Mouse (Mus musculus) ES-E14 (cell line): ENCODE results near the gene Ctrc. TPM values are rescaled to one million over a fixed set of nuclear protein-coding genes. Genes with fewer than 3 reads are reported as not detected.

Experiments
- DNase-seq: peaks from one replicate; pipeline ENCODE4 v3.0.0-alpha.2; 2013; ENCODE audit warnings: low read depth, low spot score
- H3K27ac ChIP-seq: 2 replicates; pipeline ENCODE4 v1.5.1; 2012; ENCODE audit warnings: low read depth, mild to moderate bottlenecking, low read length, moderate library complexity, mixed read lengths; ENCODE audit not compliant: poor library complexity, insufficient read depth, severe bottlenecking
- H3K36me3 ChIP-seq: 2 replicates; pipeline ENCODE4 v1.6.1; 2012; ENCODE audit warnings: mild to moderate bottlenecking, low read length, moderate library complexity, mixed read lengths; ENCODE audit not compliant: control insufficient read depth, poor library complexity, insufficient read depth, severe bottlenecking
- H3K4me1 ChIP-seq, 2 experiments: fragments of 150-350 bp in 1 of 2; sonication (generic) in 1 of 2; 2 replicates each; pipeline ENCODE4 v1.6.1; 2012; ENCODE audit warnings: low read length in 2 of 2, mild to moderate bottlenecking in 1 of 2, mixed read lengths in 1 of 2; ENCODE audit not compliant: control insufficient read depth in 2 of 2, insufficient read depth in 2 of 2, poor library complexity in 1 of 2
- H3K4me3 ChIP-seq, 2 experiments: fragments of 150-350 bp in 1 of 2; sonication (generic) in 1 of 2; 2 replicates each; pipeline ENCODE4 v1.5.1; 2012; ENCODE audit warnings: low read length in 2 of 2, low read depth in 1 of 2, mild to moderate bottlenecking in 1 of 2, mixed read lengths in 1 of 2; ENCODE audit not compliant: insufficient read depth in 1 of 2, poor library complexity in 1 of 2, severe bottlenecking in 1 of 2
- H3K9ac ChIP-seq: 2 replicates; pipeline ENCODE4 v1.6.1; 2012; ENCODE audit warnings: low read depth, mild to moderate bottlenecking, low read length, mixed read lengths; ENCODE audit not compliant: poor library complexity, insufficient read depth, severe bottlenecking
- H3K9me3 ChIP-seq: fragments of 150-350 bp; sonication (generic); 2 replicates; pipeline ENCODE4 v1.6.1; 2012; ENCODE audit warnings: low read depth, mild to moderate bottlenecking, low read length; ENCODE audit not compliant: control insufficient read depth, insufficient read depth
- CHD2 ChIP-seq: IDR thresholded peaks from 2 replicates; pipeline ENCODE4 v1.6.1; 2014; ENCODE audit warnings: mild to moderate bottlenecking, low read depth, low read length, inconsistent platforms
- HCFC1 ChIP-seq: IDR thresholded peaks from 2 replicates; pipeline ENCODE4 v1.6.1; 2012; ENCODE audit warnings: low read length, inconsistent platforms, borderline replicate concordance; ENCODE audit not compliant: insufficient read depth
- MAFK ChIP-seq: IDR thresholded peaks from 2 replicates; pipeline ENCODE4 v1.6.1; 2014; ENCODE audit warnings: mild to moderate bottlenecking, low read depth, low read length, inconsistent platforms; ENCODE audit not compliant: insufficient read depth
- ZC3H11A ChIP-seq: IDR thresholded peaks from 2 replicates; pipeline ENCODE4 v1.6.1; 2012; ENCODE audit warnings: low read depth, mild to moderate bottlenecking, inconsistent platforms, low read length, borderline replicate concordance
- ZNF384 ChIP-seq: IDR thresholded peaks from 2 replicates; pipeline ENCODE4 v1.6.1; 2012; ENCODE audit warnings: low read depth, low read length, inconsistent platforms
- in situ Hi-C, 2 experiments: fragments of 600-800 bp; cut with MboI; formaldehyde crosslinking; loops; one replicate each; pipeline ENCODE4 v1.15.1; 2025; ENCODE audit warnings: low sequenced_read_pairs in 2 of 2, inconsistent platforms in 1 of 2; ENCODE audit not compliant: unreplicated experiment in 2 of 2
- total RNA-seq: library from RNA; depleted of rRNA; stranded (reverse); fragments of 300-350 nt; gene quantifications from 2 replicates; pipeline ENCODE4 v1.2.3, GENCODE M21; 2012

Gene Ctrc
- total RNA-seq, 1 experiment: not detected

- H3K36me3 ChIP-seq: no peaks in the 10 kb centered on the region; the same call in 1 of the 2 replicates
- no peak for DNase-seq
- no peak overlapping the region for H3K27ac ChIP-seq
- H3K4me1 ChIP-seq: peaks cover 0 to 6% of the 10 kb centered on the region in 2 experiments; a peak in 2 of 4 replicates
- H3K9me3 ChIP-seq: no peaks in the 10 kb centered on the region
- in situ Hi-C loops: no loop called here
- no peak for TF ChIP-seq CHD2
- no peak for TF ChIP-seq ZNF384
- no peak for TF ChIP-seq HCFC1
- TF ChIP-seq MAFK: no peak
- no peak for TF ChIP-seq ZC3H11A
- no peak overlapping the region for H3K4me3 ChIP-seq
- no peak overlapping the region for H3K9ac ChIP-seq
Measured at GRCm38 (mm10) chr4:141816776-141817655, 29.1 kb downstream of the Ctrc start.

GRCm38 (mm10) chr4:141816267-141816666 lies 29.9 kb downstream of the Ctrc start:
- Histone ChIP-seq H3K36me3 (peaks cover 3% of the 10 kb centered on the region; the same call in 1 of the 2 replicates), H3K9me3 (no peaks in the 10 kb centered on the region), H3K27ac (no peak overlapping the region), H3K9ac (no peak overlapping the region), H3K4me3 (no peak overlapping the region), H3K4me1 (peaks cover 0 to 6% of the 10 kb centered on the region in 2 experiments; a peak in 2 of 4 replicates)
- TF ChIP-seq ZC3H11A (no peak), MAFK (no peak), CHD2 (no peak), ZNF384 (no peak), HCFC1 (no peak)
- in situ Hi-C loops: no loop called here
- no peak for DNase-seq

- no peaks in the 10 kb centered on the region for H3K9me3 ChIP-seq
- no peak overlapping the region for H3K4me3 ChIP-seq
- peaks cover 17% of the 10 kb centered on the region; the same call in 1 of the 2 replicates for H3K36me3 ChIP-seq
- H3K27ac ChIP-seq: no peak overlapping the region
- H3K9ac ChIP-seq: no peak overlapping the region
- in situ Hi-C loops: no loop called here
- no peak for TF ChIP-seq CHD2
- no peak for TF ChIP-seq MAFK
- TF ChIP-seq ZC3H11A: no peak
- no peaks in the 10 kb centered on the region for H3K4me1 ChIP-seq
- no peak for DNase-seq
Measured at GRCm38 (mm10) chr4:141811375-141811774, 34.8 kb downstream of the Ctrc start.

- Histone ChIP-seq H3K4me3 (no peak overlapping the region), H3K4me1 (no peaks in the 10 kb centered on the region), H3K36me3 (peaks cover 19% of the 10 kb centered on the region; the same call in 1 of the 2 replicates), H3K9ac (no peak overlapping the region), H3K9me3 (no peaks in the 10 kb centered on the region), H3K27ac (no peak overlapping the region)
- TF ChIP-seq CHD2: no peak
- no peak for TF ChIP-seq HCFC1
- no peak for TF ChIP-seq ZNF384
- TF ChIP-seq MAFK: no peak
- TF ChIP-seq ZC3H11A: no peak
- no peak for DNase-seq
- in situ Hi-C loops: no loop called here
Measured at GRCm38 (mm10) chr4:141810975-141811374, 35.2 kb downstream of the Ctrc start.
